9 mouse cellular contexts compared by ENCODE assay signal in the genomic region with DNA sequence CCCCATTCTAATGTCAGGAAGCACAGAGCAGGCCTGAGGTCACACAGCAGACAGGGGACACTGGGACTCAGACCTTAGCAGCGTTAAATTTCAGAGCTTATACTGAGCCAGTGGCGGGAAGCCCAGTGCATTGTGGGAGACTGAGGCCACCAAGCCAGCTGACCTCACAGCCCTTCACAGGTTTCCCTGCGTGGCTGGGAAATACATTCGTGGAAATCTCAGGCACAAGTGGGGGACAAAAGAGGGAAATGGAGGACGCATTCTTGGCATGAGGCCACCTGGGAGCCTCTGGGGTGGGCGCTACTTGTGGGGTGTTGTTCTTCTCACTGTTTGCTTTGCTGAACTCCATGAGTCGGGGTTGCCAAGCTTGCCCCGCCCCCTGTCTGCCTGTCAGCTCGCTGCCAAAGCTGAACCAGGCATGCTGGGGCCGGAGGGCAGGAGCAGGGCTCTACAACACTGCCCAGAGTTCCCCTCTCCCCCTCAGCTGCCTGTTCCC. TPM values are rescaled to one million over a fixed set of nuclear protein-coding genes. Genes with fewer than 3 reads are reported as not detected.
DNase-seq lines count a peak whose midpoint lies in the region; ATAC-seq and TF ChIP-seq lines count a peak whose summit lies in the region.
"Had no signal": no experiment of that assay in that cellular context is flagged by ENCODE, and none has a peak within 500 bp of the region (broad histone marks: within the 10 kb centered on the region; RNA-seq: fewer than 3 reads in every experiment).

No protein-coding gene starts in this region.

- H3K27me3 ChIP-seq in forebrain, embryonic 16.5 days (replicated peaks; ENCODE audit: control insufficient read depth, insufficient read depth, low read length): no peaks in the 10 kb centered on the region
- H3K27me3 ChIP-seq in intestine, postnatal 0 days (replicated peaks; ENCODE audit: control insufficient read depth, insufficient read depth, low read length): no peaks in the 10 kb centered on the region

- H3K4me3 ChIP-seq in forebrain, embryonic 16.5 days (replicated peaks; ENCODE audit: low read length): no peak overlapping the region
- no peak overlapping the region for H3K4me3 ChIP-seq in intestine, postnatal 0 days (ENCODE audit: low read depth, low read length)

- TF ChIP-seq CTCF in intestine, postnatal 0 days (IDR thresholded peaks at IDR 0.05; ENCODE audit: low read depth): peak; percentile 39

- no peaks in the 10 kb centered on the region for H3K9me3 ChIP-seq in forebrain, embryonic 16.5 days (ENCODE audit: control insufficient read depth, low read length)
- no peaks in the 10 kb centered on the region for H3K9me3 ChIP-seq in intestine, postnatal 0 days (ENCODE audit: control insufficient read depth)
- H3K9me3 ChIP-seq: megakaryocyte, embryonic 14.5 days had no signal

- H3K4me2 ChIP-seq in forebrain, embryonic 16.5 days (ENCODE audit: low read length): 0 out of 2 replicates have a peak overlapping the region, but pooled peaks have one; percentile 10
- H3K4me2 ChIP-seq in intestine, postnatal 0 days (replicated peaks; ENCODE audit: low read depth): peak overlapping the region; percentile 30; the same call in 1 of the 2 replicates

- no peaks in the 10 kb centered on the region for H3K36me3 ChIP-seq in forebrain, embryonic 16.5 days (ENCODE audit: control insufficient read depth, insufficient read depth)
- no peaks in the 10 kb centered on the region for H3K36me3 ChIP-seq in intestine, postnatal 0 days (ENCODE audit: control insufficient read depth, insufficient read depth)

- peaks cover 23% of the 10 kb centered on the region for H3K4me1 ChIP-seq in forebrain, embryonic 16.5 days (replicated peaks; ENCODE audit: control insufficient read depth, insufficient read depth, low read length)
- peaks cover 3% of the 10 kb centered on the region for H3K4me1 ChIP-seq in intestine, postnatal 0 days (replicated peaks; ENCODE audit: control insufficient read depth, insufficient read depth, low read length)

- peak; percentile 67 for ATAC-seq in forebrain, embryonic 16.5 days
- 0 out of 2 replicates have a peak, but pooled peaks have one; percentile 17 for ATAC-seq in intestine, postnatal 0 days

- WGBS in forebrain, embryonic 16.5 days: 16% methylated on average over 10 of the region's 10 CpGs
- WGBS in intestine, postnatal 0 days: 20% methylated on average over 10 of the region's 10 CpGs

- no peak overlapping the region for H3K27ac ChIP-seq in forebrain, embryonic 16.5 days (ENCODE audit: low read length)
- H3K27ac ChIP-seq in intestine, postnatal 0 days (ENCODE audit: low read depth, low read length): no peak overlapping the region; the same call in 1 of the 2 replicates

- H3K9ac ChIP-seq in forebrain, embryonic 16.5 days (replicated peaks; ENCODE audit: low read depth, low read length): no peak overlapping the region
- H3K9ac ChIP-seq in intestine, postnatal 0 days (ENCODE audit: low read depth, low read length): no peak overlapping the region

- peak; percentile 22 for DNase-seq in embryo, embryonic 11 days
- DNase-seq in embryo, embryonic 10 days (ENCODE audit: low spot score): no peak
- peak; percentile 48 for DNase-seq in lung, postnatal 36 days
- DNase-seq in frontal cortex, postnatal 36 days (ENCODE audit: low spot score in 2 of 2): no peak
- DNase-seq in right cerebral cortex, adult 2 months (ENCODE audit: low spot score in 2 of 2): no peak
- no peak for DNase-seq in ovary, postnatal 14 days (ENCODE audit: low spot score)

RNA-seq across cellular contexts. Expression of a gene that starts 29.9 kb away (rescaled TPM):
- 0.16 and 0.18 TPM in 2 replicates for polyA plus RNA-seq in forebrain, embryonic 16.5 days (2015; fragmentation: Nextera tagmentation; extraction: Ambion mirVana)
- polyA plus RNA-seq in intestine, postnatal 0 days (2015; fragmentation: Nextera tagmentation; extraction: Ambion mirVana): 5.5 and 5.9 TPM in 2 replicates

Comparison
In these comparisons a context has a peak if more than half of its experiments do, and no peak if none do; other contexts are left out.
1. DNase-seq: peak in embryo, embryonic 11 days (single experiment) and lung, postnatal 36 days (single experiment); none in embryo, embryonic 10 days (single experiment), frontal cortex, postnatal 36 days (0 of 2), right cerebral cortex, adult 2 months (0 of 2) and ovary, postnatal 14 days (single experiment).